Mouse (Mus musculus) neural tube, embryonic 14.5 days (tissue): ENCODE measurements around the gene Sirt1. TPM values are rescaled to one million over a fixed set of nuclear protein-coding genes. Genes with fewer than 3 reads are reported as not detected.

Experiments
- ATAC-seq: fragments of 200-750 bp; cut with Nextera tagmentation; 2 replicates; pipeline ENCODE4 v1.8.0; 2017; ENCODE audit warnings: low read depth, mild to moderate bottlenecking, moderate TSS enrichment, moderate library complexity
- H3K27ac ChIP-seq: fragments of 300-500 bp; sonication (generic); 2 replicates; pipeline ENCODE4 v1.5.1; 2014; ENCODE audit warnings: low read depth, mild to moderate bottlenecking, control low read depth, low read length, moderate library complexity, mixed read lengths
- H3K27me3 ChIP-seq: fragments of 300-500 bp; sonication (generic); 2 replicates; pipeline ENCODE4 v1.6.1; 2014; ENCODE audit warnings: low read length; ENCODE audit not compliant: control insufficient read depth, insufficient read depth
- H3K36me3 ChIP-seq: fragments of 300-500 bp; sonication (generic); 2 replicates; pipeline ENCODE4 v1.6.1; 2014; ENCODE audit warnings: low read length, mixed read lengths; ENCODE audit not compliant: control insufficient read depth, insufficient read depth
- H3K4me1 ChIP-seq: fragments of 300-500 bp; sonication (generic); 2 replicates; pipeline ENCODE4 v1.6.1; 2014; ENCODE audit warnings: low read length; ENCODE audit not compliant: control insufficient read depth, insufficient read depth
- H3K4me2 ChIP-seq: fragments of 300-500 bp; sonication (generic); 2 replicates; pipeline ENCODE4 v1.6.1; 2014; ENCODE audit warnings: mild to moderate bottlenecking, low read depth, low read length, control low read depth
- H3K4me3 ChIP-seq: fragments of 300-500 bp; sonication (generic); 2 replicates; pipeline ENCODE4 v1.5.1; 2014; ENCODE audit warnings: low read depth, low read length, control low read depth, mixed read lengths
- H3K9ac ChIP-seq: fragments of 300-500 bp; sonication (generic); replicated peaks from 2 replicates; pipeline ENCODE4 v1.6.1; 2014; ENCODE audit warnings: low read depth, mild to moderate bottlenecking, control low read depth, low read length, mixed read lengths
- H3K9me3 ChIP-seq: fragments of 300-500 bp; sonication (generic); 2 replicates; pipeline ENCODE4 v1.6.1; 2016; ENCODE audit warnings: low read length; ENCODE audit not compliant: control insufficient read depth
- WGBS: fragments of 180-500 bp; shearing (Covaris S2); extraction: QIAGEN DNeasy Blood & Tissue Kit; methylation state at CpG from one replicate; pipeline ENCODE4 v1.1.7; 2014; 5-methylcytosine and 5-hydroxymethylcytosine counted together
- polyA plus RNA-seq: library from polyadenylated mRNA; unstranded; fragments of >200 nt; fragmentation: Nextera tagmentation; extraction: Ambion mirVana; gene quantifications from 2 replicates; pipeline ENCODE4 v1.2.1, GENCODE M21; 2014

The Sirt1 gene
- 7.3 and 7.6 TPM in 2 replicates for polyA plus RNA-seq

DNA sequence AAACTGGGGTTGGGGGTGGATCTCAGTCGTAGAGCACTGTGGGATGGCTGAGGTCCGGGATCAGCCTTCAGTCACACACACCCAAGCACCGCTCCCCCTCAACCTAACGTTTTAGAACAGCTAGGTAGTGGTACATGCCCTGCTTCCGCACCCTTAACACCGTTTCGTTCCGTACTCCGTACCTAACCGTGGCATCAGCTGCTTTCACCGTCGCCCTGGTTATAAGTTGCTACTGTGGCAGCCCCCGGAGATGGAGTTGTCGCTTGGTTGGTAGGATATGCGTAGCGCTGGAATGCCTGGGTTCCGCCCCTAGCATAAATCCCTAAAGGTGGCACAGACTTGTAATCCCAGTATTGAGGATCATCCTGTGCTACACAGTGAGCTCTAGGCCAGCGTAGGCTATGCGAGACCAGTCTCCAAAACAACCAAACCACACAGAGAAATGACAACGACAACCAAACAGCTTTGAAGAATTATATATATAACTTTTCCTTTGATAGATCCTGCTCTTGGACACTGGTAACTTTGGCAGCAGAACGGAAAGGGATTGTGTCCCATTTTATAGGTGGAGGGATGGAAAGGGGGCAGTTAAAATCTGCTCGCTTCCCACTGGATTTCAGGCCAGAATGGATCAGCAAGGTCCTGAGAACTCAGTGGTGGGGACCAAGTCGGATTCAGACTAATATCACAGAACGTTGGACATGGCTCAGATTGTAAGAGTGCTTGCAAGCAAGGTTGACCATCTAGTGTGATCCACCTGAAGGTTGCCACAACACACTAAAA, at the start of gene Sirt1:
Gene Sirt1 (minus strand): TSS at position 207 of the 783 bp plus-strand sequence.
- 4% methylated on average over 24 of the region's 24 CpGs for WGBS
- Histone ChIP-seq H3K27ac (no peak within 1 kb of the TSS), H3K27me3 (no peaks in the 10 kb centered on the region), H3K4me3 (peak within 1 kb of the TSS; percentile 48), H3K4me1 (peaks cover 4% of the 10 kb centered on the region), H3K4me2 (peak within 1 kb of the TSS; percentile 80), H3K36me3 (no peaks in the 10 kb centered on the region), H3K9ac (peak within 1 kb of the TSS; percentile 55), H3K9me3 (no peaks in the 10 kb centered on the region)
- no peak for ATAC-seq

DNA sequence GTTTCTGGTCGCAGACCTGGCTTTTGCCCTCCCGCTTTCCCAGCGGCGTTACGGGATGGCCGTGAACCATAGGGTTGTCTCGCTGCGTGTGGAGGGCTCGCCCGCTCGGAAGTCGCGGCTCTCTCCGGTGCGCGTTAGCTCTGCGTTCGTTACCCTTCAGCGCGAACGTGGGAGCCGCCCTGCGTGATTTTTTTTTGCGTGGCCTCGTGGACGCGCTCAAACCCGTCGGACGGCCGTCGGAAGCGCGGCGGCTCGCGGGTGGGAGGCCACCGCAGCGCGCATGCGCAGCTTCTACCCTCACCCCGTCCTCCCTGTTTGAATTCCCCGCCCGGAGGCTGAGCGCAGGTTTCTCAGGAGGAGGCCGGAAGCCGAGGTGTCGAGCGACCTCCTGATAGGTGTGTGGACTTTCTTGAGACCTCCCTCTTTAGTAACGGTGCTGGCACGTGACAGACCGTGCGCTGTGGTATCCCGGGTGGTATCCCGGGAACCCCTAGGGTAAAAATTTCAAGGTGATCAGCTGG, 48.3 kb upstream of the Sirt1 start, which contains the start of gene Ctnna3:
Gene Ctnna3 (plus strand): TSS at position 314 of the 521 bp plus-strand sequence.
- Histone ChIP-seq H3K4me1 (peaks cover 2% of the 10 kb centered on the region; the same call in 1 of the 2 replicates), H3K27ac (peak within 1 kb of the TSS; percentile 69), H3K36me3 (no peaks in the 10 kb centered on the region), H3K9me3 (no peaks in the 10 kb centered on the region), H3K4me2 (peak within 1 kb of the TSS; percentile 60), H3K9ac (peak within 1 kb of the TSS; percentile 39), H3K27me3 (no peaks in the 10 kb centered on the region), H3K4me3 (peak within 1 kb of the TSS; percentile 72)
- WGBS: under 1% methylated on average over 55 of the region's 55 CpGs
- peak; percentile 97 for ATAC-seq

DNA sequence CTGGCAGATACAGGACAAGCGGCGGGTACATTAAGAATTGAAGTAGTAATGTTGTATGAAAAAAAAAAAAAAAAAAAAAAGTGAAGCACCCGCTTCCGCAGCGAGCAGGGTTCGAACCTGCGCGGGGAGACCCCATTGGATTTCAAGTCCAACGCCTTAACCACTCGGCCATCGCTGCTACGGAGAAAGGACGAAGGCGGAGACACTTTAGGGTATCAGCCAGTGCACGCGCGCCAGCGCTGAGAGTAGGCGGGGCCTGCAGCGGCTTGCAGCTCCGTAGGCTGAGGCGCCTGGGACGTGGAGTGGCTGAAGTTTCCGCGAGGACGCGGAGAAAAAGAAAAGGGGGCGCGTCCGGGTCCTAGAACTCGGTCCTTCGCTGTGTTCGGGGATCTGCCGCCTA, 47.9 kb upstream of the Sirt1 start:
- peak overlapping the region; percentile 72 for H3K4me3 ChIP-seq

DNA sequence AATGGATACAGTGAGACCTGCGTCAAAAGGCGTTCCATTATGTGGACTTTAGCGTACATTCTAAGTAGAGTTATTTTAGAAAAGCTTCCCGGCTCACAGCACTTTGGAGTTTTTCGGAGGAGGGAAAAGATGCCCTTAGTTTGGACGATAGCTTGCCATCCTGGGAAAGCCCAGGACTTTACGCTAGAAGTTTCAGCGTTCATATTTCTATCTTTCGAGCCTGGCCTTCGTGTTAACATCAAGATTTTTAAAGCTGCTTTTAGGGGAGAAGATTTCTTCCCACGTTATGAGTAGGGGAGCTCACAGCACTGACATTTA, 47.5 kb upstream of the Sirt1 start:
- peaks cover 2% of the 10 kb centered on the region; the same call in 1 of the 2 replicates for H3K4me1 ChIP-seq
- H3K4me2 ChIP-seq: peak overlapping the region; percentile 60
- H3K27me3 ChIP-seq: no peaks in the 10 kb centered on the region
- H3K27ac ChIP-seq: 0 out of 2 replicates have a peak overlapping the region, but pooled peaks have one; percentile 22
- H3K4me3 ChIP-seq: peak overlapping the region; percentile 72
- no peaks in the 10 kb centered on the region for H3K36me3 ChIP-seq
- WGBS: 3% methylated on average over 11 of the region's 11 CpGs
- H3K9ac ChIP-seq: peak overlapping the region; percentile 39; the same call in 1 of the 2 replicates
- no peak for ATAC-seq
- no peaks in the 10 kb centered on the region for H3K9me3 ChIP-seq

More for the DNA sequence above, 47.9 kb upstream of the Sirt1 start:
- H3K4me1 ChIP-seq: peaks cover 2% of the 10 kb centered on the region; the same call in 1 of the 2 replicates
- H3K9me3 ChIP-seq: no peaks in the 10 kb centered on the region
- peak overlapping the region; percentile 60 for H3K4me2 ChIP-seq
- WGBS: 0% methylated on average over 34 of the region's 34 CpGs
- ATAC-seq: peak; percentile 95
- H3K27me3 ChIP-seq: no peaks in the 10 kb centered on the region
- H3K27ac ChIP-seq: peak overlapping the region; percentile 69
- no peaks in the 10 kb centered on the region for H3K36me3 ChIP-seq
- H3K9ac ChIP-seq: peak overlapping the region; percentile 39

DNA sequence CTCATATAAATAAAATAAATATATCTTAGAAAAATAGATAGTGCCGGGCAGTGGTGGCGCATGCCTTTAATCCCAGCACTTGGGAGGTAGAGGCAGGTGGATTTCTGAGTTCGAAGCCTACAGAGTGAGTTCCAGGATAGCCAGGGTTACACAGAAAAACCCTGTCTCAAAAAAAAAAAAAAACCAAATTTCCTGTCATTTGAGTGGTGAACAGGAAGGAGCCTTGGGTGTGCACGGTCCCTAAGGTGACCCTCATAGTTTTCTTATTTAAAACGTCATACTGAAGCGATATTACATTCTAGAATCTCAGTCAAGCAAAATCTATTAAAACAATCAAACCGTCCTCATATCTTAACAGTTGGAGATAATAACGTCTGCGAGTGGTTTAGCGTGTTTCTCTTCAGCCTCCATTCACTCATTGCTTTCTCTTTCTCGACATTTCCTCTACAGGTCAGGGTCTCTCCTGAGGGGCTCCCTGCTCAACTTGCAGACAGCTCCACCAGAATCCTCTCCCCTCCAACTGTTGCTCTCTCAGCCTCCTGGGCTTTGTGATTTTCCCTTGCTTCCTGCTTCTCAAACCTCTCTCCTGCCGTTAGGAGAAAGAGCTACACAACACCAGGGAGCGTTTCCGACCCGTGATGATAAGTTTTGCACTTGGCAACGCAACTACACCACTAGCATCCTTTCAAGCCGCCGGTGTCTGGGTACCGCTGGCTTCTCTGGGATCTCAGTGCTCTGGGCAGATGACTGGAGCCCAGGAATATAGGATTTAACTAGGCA, 46.9 kb upstream of the Sirt1 start:
- Histone ChIP-seq H3K9me3 (no peaks in the 10 kb centered on the region), H3K9ac (peak overlapping the region; percentile 39; the same call in 1 of the 2 replicates), H3K4me3 (peak overlapping the region; percentile 72), H3K36me3 (no peaks in the 10 kb centered on the region), H3K27me3 (no peaks in the 10 kb centered on the region), H3K4me1 (peaks cover 2% of the 10 kb centered on the region; the same call in 1 of the 2 replicates), H3K27ac (0 out of 2 replicates have a peak overlapping the region, but pooled peaks have one; percentile 22), H3K4me2 (peak overlapping the region; percentile 60)
- WGBS: 26% methylated on average over 19 of the region's 19 CpGs
- ATAC-seq: no peak

DNA sequence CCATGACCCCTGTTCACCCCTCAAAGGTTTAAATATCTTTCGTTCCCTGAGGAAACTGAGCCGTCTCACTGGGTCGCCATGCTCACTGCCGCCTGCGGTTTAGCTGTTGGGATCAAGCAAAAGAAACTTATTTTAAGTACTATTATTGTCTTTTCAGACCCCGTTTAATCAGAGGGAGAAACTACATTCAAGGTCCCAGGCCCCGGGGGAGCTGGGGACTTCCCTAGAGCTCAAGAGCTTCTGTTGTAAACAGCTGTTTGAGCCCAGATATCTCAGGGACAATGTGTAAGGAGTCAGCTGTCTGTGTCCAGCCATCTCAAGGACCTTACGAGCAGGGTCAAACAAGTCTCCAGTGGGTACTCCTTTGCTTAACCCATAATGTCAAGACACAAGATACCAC, 45.6 kb upstream of the Sirt1 start:
- H3K36me3 ChIP-seq: no peaks in the 10 kb centered on the region
- H3K27me3 ChIP-seq: no peaks in the 10 kb centered on the region
- H3K9me3 ChIP-seq: no peaks in the 10 kb centered on the region
- WGBS: 82% methylated on average over 8 of the region's 8 CpGs
- no peak overlapping the region for H3K27ac ChIP-seq
- no peak overlapping the region for H3K4me3 ChIP-seq
- H3K9ac ChIP-seq: no peak overlapping the region
- H3K4me2 ChIP-seq: no peak overlapping the region
- no peak for ATAC-seq
- H3K4me1 ChIP-seq: peaks cover 2% of the 10 kb centered on the region; the same call in 1 of the 2 replicates

DNA sequence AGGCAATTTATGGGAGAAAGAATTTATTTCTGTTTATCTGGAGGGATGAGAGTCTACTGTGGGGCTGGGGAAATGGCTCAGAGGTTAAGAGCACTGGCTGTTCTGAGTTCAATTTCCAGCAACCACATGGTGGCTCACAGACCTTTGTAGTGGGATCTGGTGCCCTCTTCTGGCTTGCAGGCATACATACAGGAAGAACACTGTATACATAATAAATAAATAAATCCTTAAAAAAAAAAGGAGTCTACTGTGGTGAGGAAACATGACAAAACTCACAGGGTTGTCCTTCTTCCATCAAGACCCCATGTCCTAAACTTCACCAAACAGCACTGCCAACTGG, 42.9 kb upstream of the Sirt1 start:
- no peak overlapping the region for H3K4me2 ChIP-seq
- H3K36me3 ChIP-seq: no peaks in the 10 kb centered on the region
- H3K9ac ChIP-seq: no peak overlapping the region
- peaks cover 2% of the 10 kb centered on the region; the same call in 1 of the 2 replicates for H3K4me1 ChIP-seq
- ATAC-seq: no peak
- no peak overlapping the region for H3K4me3 ChIP-seq
- H3K27ac ChIP-seq: no peak overlapping the region
- H3K27me3 ChIP-seq: no peaks in the 10 kb centered on the region
- no peaks in the 10 kb centered on the region for H3K9me3 ChIP-seq

DNA sequence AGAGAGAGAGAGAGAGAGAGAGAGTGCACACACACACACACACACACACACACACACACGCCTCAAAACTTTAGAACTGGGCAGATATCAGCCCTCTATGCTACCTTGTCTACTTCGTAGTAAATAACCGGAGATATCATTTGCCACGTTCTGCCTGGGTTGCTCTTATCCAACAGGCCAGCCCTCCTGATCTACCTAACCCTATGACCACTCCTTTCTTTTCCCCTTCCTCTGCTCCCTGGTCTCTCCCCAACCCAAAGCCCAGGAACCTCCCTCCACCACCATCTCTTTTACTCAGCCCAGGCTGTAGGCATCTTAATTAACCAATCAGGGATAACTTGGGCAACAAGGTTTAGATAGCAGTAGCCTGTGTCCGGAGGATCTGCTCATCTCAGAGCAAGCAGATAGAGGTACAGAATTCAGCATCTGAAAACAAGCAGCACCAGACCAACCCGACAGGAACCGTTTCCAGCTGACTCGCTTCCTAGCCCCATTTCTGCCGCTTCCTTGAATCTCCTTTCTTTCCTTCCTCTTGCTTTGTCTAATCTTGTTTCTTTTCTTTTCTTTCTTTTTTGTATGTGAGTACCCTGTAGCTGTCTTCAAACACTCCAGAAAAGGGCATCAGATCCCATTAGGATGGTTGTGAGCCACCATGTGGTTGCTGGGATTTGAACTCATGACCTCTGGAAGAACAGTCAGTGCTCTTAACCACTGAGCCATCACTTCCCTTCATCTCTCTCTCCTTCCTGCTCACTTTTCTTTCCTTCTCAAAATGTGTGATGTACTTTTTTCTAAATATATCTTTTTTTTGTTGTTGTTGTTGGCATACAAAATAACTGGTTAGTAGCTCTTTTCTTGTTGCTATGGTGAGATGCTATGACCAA, 42.3 kb upstream of the Sirt1 start:
- Histone ChIP-seq H3K4me1 (peaks cover 2% of the 10 kb centered on the region; the same call in 1 of the 2 replicates), H3K4me3 (no peak overlapping the region), H3K4me2 (no peak overlapping the region), H3K9ac (no peak overlapping the region), H3K36me3 (no peaks in the 10 kb centered on the region), H3K27me3 (no peaks in the 10 kb centered on the region), H3K9me3 (no peaks in the 10 kb centered on the region), H3K27ac (no peak overlapping the region)
- 85% methylated on average over 9 of the region's 9 CpGs for WGBS
- no peak for ATAC-seq
